Mouse (Mus musculus) E14TG2a.4 (cell line): Measurements from ENCODE around the gene Zbtb25.

ENCODE experiments used
- CTCF ChIP-seq: conservative IDR thresholded peaks from 2 replicates; pipeline ENCODE4 v1.5.1; 2014; ENCODE audit warnings: low read length
- NANOG ChIP-seq: IDR thresholded peaks from 2 replicates; pipeline ENCODE4 v1.6.1; 2014; ENCODE audit warnings: borderline replicate concordance, low read length, mixed read lengths
- POU5F1 ChIP-seq: IDR thresholded peaks from 2 replicates; pipeline ENCODE4 v1.6.1; 2014; ENCODE audit warnings: low read length, borderline replicate concordance

- no peak for TF ChIP-seq CTCF
- TF ChIP-seq NANOG: no peak
- no peak for TF ChIP-seq POU5F1
Observed at GRCm38 (mm10) chr12:76299361-76299906, 70.0 kb downstream of the Zbtb25 start.
